Mouse (Mus musculus): ENCODE measurements at regions not wholly inside any gene's neighbourhood (a gene's known extent, or its start where the extent isn't known, plus 50 kb on each side); places are given as distances from the start of the nearest gene placed in this dataset.
A peak's percentile ranks its signal among the peaks of the same experiment; 100 is the strongest.
"Not testable (repeated sequence)": the region's sequence is repeated elsewhere in the genome, so short reads cannot be mapped to it uniquely, and the experiment has no call there.

DNA sequence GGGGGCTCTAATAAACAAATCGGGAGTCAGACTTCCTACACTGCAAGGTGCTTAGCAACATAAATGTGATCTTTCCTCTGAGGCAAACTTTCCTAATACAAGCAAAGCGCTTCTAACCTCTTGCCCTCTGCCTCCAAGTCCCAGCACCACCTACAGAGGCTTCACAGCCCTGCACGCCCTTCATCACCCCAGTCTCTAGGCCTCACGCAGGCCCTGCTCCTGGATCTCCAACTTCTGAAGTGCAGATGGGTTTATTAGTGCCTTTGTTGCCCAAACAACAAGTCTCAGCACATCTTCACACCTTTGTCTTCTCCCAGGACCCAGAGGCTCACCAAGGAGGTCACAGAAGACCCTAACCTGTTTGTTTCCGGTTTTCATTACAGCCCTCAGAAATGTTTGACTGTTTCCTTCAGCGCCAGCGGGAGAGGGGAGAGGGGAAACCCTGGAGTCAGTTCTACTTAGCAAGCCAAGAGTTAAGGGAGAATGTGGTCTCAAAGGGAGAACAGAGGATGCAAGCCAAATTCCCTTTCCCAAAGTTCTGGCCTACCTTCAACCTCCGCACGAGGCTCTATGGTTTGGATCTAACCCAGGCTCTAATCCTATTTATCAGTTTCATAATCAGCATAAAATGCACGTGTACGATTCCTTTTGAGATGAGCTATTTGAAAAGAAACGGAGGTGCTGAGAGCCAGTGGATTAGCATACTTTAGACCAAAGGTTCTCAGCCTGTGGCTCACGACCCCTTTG, 244.9 kb upstream of the Smim15 start:
- 10% methylated on average over 13 of the region's 13 CpGs for WGBS
- peaks cover 5% of the 10 kb centered on the region; the same call in 1 of the 2 replicates for H3K27me3 ChIP-seq (ENCODE audit: poor library complexity, severe bottlenecking)
- H3K36me3 ChIP-seq (replicated peaks): peaks cover 3% of the 10 kb centered on the region
- H3K27ac ChIP-seq: peak overlapping the region; percentile 60
- DNase-seq (ENCODE audit: extremely low spot score, low spot score): no peak
- H3K4me1 ChIP-seq: peaks cover 79% of the 10 kb centered on the region
- no peak overlapping the region for H3K4me3 ChIP-seq
- H3K9me3 ChIP-seq: no peaks in the 10 kb centered on the region; the same call in 1 of the 2 replicates

- peaks cover 92% of the 10 kb centered on the region for H3K4me1 ChIP-seq
- H3K27me3 ChIP-seq (ENCODE audit: poor library complexity, severe bottlenecking): peaks cover 5% of the 10 kb centered on the region; the same call in 1 of the 2 replicates
- H3K36me3 ChIP-seq (replicated peaks): no peaks in the 10 kb centered on the region
- no peak overlapping the region for H3K27ac ChIP-seq
- H3K9me3 ChIP-seq: no peaks in the 10 kb centered on the region
- no peak overlapping the region for H3K4me3 ChIP-seq
- 80% methylated on average over 7 of the region's 7 CpGs for WGBS
- DNase-seq (ENCODE audit: extremely low spot score, low spot score): no peak
Observed at GRCm38 (mm10) chr13:107798144-107798543, 246.1 kb upstream of the Smim15 start.

- 82% methylated on average over 3 of the region's 3 CpGs for WGBS
- H3K9me3 ChIP-seq: no peaks in the 10 kb centered on the region
- peaks cover 88% of the 10 kb centered on the region for H3K4me1 ChIP-seq
- DNase-seq (ENCODE audit: extremely low spot score, low spot score): no peak
- H3K36me3 ChIP-seq (replicated peaks): no peaks in the 10 kb centered on the region
- no peak overlapping the region for H3K4me3 ChIP-seq
- no peaks in the 10 kb centered on the region for H3K27me3 ChIP-seq (ENCODE audit: poor library complexity, severe bottlenecking)
- H3K27ac ChIP-seq: no peak overlapping the region
Observed at GRCm38 (mm10) chr13:107795516-107795915, 248.7 kb upstream of the Smim15 start.

- H3K4me1 ChIP-seq: peaks cover 51% of the 10 kb centered on the region
- WGBS: 85% methylated on average over 9 of the region's 9 CpGs
- DNase-seq (ENCODE audit: extremely low spot score, low spot score): no peak
Observed at GRCm38 (mm10) chr13:107791770-107792169, 252.5 kb upstream of the Smim15 start.

DNA sequence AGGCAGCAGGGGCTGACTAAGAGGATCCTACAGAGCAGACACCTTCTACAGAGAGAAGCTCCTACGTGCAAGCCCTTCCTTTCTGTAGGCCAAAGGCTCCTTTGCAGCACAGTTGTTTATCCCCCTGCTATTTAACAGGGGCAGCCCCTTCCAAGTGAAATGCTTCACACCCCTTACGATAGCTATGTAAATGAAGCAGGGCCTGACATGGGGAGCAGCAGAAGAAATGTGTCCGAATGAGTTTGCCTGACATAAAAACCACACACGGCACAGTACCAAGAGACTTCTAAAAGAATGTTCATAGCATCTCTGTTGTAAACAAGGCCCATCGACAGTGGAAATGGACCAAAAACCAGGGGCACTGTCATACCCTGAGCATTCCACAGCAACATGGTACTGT, 259.3 kb upstream of the Smim15 start:
- Histone ChIP-seq H3K27ac (no peak overlapping the region), H3K27me3 (ENCODE audit: poor library complexity, severe bottlenecking) (no peaks in the 10 kb centered on the region), H3K4me1 (0 out of 2 replicates have a peak, but pooled peaks cover 3% of the 10 kb centered on the region), H3K9me3 (no peaks in the 10 kb centered on the region), H3K36me3 (replicated peaks) (peaks cover 16% of the 10 kb centered on the region), H3K4me3 (no peak overlapping the region)
- WGBS: 88% methylated on average over 5 of the region's 5 CpGs
- no peak for DNase-seq (ENCODE audit: extremely low spot score, low spot score)

More at GRCm38 (mm10) chr13:107791770-107792169, 252.5 kb upstream of the Smim15 start:
- H3K4me3 ChIP-seq: no peak overlapping the region
- H3K27ac ChIP-seq: no peak overlapping the region
- H3K27me3 ChIP-seq (ENCODE audit: poor library complexity, severe bottlenecking): no peaks in the 10 kb centered on the region
- no peaks in the 10 kb centered on the region for H3K9me3 ChIP-seq
- H3K36me3 ChIP-seq (replicated peaks): peaks cover 8% of the 10 kb centered on the region; the same call in 1 of the 2 replicates

DNA sequence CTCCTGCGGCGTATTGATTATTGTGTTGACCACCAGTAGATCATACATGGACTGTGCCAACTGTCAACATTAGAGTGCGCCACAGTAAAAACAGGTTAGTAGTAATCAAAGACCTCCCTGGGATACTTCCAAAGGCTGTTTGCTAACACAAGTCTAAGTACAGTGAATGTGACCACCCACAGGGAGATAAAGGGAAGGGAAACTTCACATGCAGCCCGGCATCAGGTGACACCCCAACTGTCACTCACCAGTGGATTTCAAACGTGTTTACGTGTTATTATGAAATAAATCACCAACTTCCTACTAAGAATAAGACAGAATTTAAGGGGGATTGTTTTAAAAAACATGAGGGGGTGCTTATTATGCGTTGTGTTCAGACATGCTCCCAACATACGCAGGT, 262.5 kb upstream of the Smim15 start:
- H3K36me3 ChIP-seq (replicated peaks): peaks cover 8% of the 10 kb centered on the region
- 0 out of 2 replicates have a peak, but pooled peaks cover 3% of the 10 kb centered on the region for H3K4me1 ChIP-seq
- H3K9me3 ChIP-seq: no peaks in the 10 kb centered on the region
- H3K4me3 ChIP-seq: no peak overlapping the region
- 95% methylated on average over 8 of the region's 8 CpGs for WGBS
- no peaks in the 10 kb centered on the region for H3K27me3 ChIP-seq (ENCODE audit: poor library complexity, severe bottlenecking)
- DNase-seq (ENCODE audit: extremely low spot score, low spot score): no peak
- H3K27ac ChIP-seq: no peak overlapping the region

GRCm38 (mm10) chr13:107781221-107781620, 263.0 kb upstream of the Smim15 start:
- H3K27me3 ChIP-seq (ENCODE audit: poor library complexity, severe bottlenecking): no peaks in the 10 kb centered on the region
- 99% methylated on average over 2 of the region's 2 CpGs for WGBS

DNA sequence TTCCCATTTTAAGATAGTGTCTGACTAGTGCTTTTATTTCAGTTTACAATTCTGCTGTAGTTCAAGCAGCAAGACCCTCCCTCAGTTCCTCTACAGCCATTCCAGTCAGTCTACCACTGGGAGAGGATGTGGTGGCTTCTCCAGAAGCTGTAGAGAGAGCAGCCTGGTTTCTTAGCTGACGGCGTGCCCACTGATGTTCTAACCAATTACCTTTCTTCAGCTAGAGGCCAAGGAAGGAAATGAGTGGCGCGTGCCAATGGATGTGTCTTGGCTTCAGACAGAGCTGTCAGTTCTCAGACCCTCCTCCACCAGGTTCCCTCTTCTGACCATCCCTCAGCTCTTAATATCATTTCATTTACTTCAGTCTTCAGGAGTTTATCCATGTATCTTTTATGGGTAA, 264.7 kb upstream of the Smim15 start:
- Histone ChIP-seq H3K27ac (no peak overlapping the region), H3K27me3 (ENCODE audit: poor library complexity, severe bottlenecking) (no peaks in the 10 kb centered on the region), H3K4me1 (0 out of 2 replicates have a peak, but pooled peaks cover 3% of the 10 kb centered on the region), H3K4me3 (no peak overlapping the region), H3K36me3 (replicated peaks) (peaks cover 10% of the 10 kb centered on the region), H3K9me3 (no peaks in the 10 kb centered on the region)
- WGBS: 96% methylated on average over 4 of the region's 4 CpGs
- no peak for DNase-seq (ENCODE audit: extremely low spot score, low spot score)

More at GRCm38 (mm10) chr13:107781221-107781620, 263.0 kb upstream of the Smim15 start:
- no peak for DNase-seq (ENCODE audit: extremely low spot score, low spot score)
- Histone ChIP-seq H3K4me1 (0 out of 2 replicates have a peak, but pooled peaks cover 3% of the 10 kb centered on the region), H3K36me3 (replicated peaks) (peaks cover 3% of the 10 kb centered on the region; the same call in 1 of the 2 replicates), H3K9me3 (no peaks in the 10 kb centered on the region), H3K27ac (no peak overlapping the region), H3K4me3 (no peak overlapping the region)

DNA sequence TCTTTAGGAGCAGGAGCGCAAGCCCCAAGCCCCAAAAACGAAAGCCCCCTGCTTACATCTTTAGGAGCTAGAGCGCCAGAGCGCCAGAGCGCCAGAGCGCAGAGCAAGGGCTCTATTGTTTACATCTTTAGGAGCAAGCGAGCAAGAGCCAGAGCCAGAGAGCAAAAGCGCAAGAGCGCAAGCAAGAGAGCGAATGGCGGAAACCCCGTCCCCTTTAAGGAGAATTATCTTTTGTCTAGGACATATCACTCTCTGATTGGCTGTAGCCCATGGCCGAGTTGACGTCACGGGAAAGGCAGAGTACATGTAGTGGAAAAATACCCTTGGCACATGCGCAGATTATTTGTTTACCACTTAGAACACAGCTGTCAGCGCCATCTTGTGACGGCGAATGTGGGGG, 269.7 kb upstream of the Smim15 start:
- H3K36me3 ChIP-seq (replicated peaks): peaks cover 31% of the 10 kb centered on the region
- H3K4me1 ChIP-seq; H3K27ac ChIP-seq; H3K9me3 ChIP-seq; DNase-seq (ENCODE audit: extremely low spot score, low spot score); H3K4me3 ChIP-seq; H3K27me3 ChIP-seq (ENCODE audit: poor library complexity, severe bottlenecking): not testable (repeated sequence)
- 95% methylated on average over 19 of the region's 19 CpGs for WGBS

GRCm38 (mm10) chr13:107767262-107767624, 277.0 kb upstream of the Smim15 start:
- Histone ChIP-seq H3K4me3 (no peak overlapping the region), H3K4me1 (peaks cover 16% of the 10 kb centered on the region), H3K9me3 (no peaks in the 10 kb centered on the region), H3K36me3 (replicated peaks) (peaks cover 50% of the 10 kb centered on the region), H3K27me3 (ENCODE audit: poor library complexity, severe bottlenecking) (peaks cover 17% of the 10 kb centered on the region), H3K27ac (no peak overlapping the region)
- WGBS: 26% methylated on average over 2 of the region's 2 CpGs
- DNase-seq (ENCODE audit: extremely low spot score, low spot score): no peak

- no peaks in the 10 kb centered on the region for H3K9me3 ChIP-seq
- WGBS: 81% methylated on average over 13 of the region's 13 CpGs
- peaks cover 48% of the 10 kb centered on the region for H3K36me3 ChIP-seq (replicated peaks)
- DNase-seq (ENCODE audit: extremely low spot score, low spot score): no peak
- H3K4me3 ChIP-seq: no peak overlapping the region
- peaks cover 17% of the 10 kb centered on the region for H3K27me3 ChIP-seq (ENCODE audit: poor library complexity, severe bottlenecking)
- peaks cover 16% of the 10 kb centered on the region for H3K4me1 ChIP-seq
- no peak overlapping the region for H3K27ac ChIP-seq
Observed at GRCm38 (mm10) chr13:107766397-107767261, 277.6 kb upstream of the Smim15 start.

GRCm38 (mm10) chr13:107763911-107764310, 280.3 kb upstream of the Smim15 start:
- peaks cover 33% of the 10 kb centered on the region for H3K36me3 ChIP-seq (replicated peaks)
- peaks cover 16% of the 10 kb centered on the region for H3K4me1 ChIP-seq
- DNase-seq (ENCODE audit: extremely low spot score, low spot score): no peak
- 94% methylated on average over 5 of the region's 5 CpGs for WGBS
- H3K27ac ChIP-seq: no peak overlapping the region
- H3K9me3 ChIP-seq: no peaks in the 10 kb centered on the region
- H3K4me3 ChIP-seq: no peak overlapping the region
- H3K27me3 ChIP-seq (ENCODE audit: poor library complexity, severe bottlenecking): peaks cover 10% of the 10 kb centered on the region; the same call in 1 of the 2 replicates

- no peak overlapping the region for H3K4me3 ChIP-seq
- H3K27me3 ChIP-seq (ENCODE audit: poor library complexity, severe bottlenecking): 0 out of 2 replicates have a peak, but pooled peaks cover 3% of the 10 kb centered on the region
- H3K27ac ChIP-seq: no peak overlapping the region
- peaks cover 24% of the 10 kb centered on the region for H3K36me3 ChIP-seq (replicated peaks)
- H3K4me1 ChIP-seq: no peaks in the 10 kb centered on the region
- peak; percentile 5 for DNase-seq (ENCODE audit: extremely low spot score, low spot score)
- H3K9me3 ChIP-seq: no peaks in the 10 kb centered on the region
- 93% methylated on average over 8 of the region's 8 CpGs for WGBS
Observed at GRCm38 (mm10) chr13:107760511-107760910, 283.7 kb upstream of the Smim15 start.

All from forebrain, embryonic 10.5 days (tissue).